Mouse (Mus musculus): ENCODE data around the gene Dgkh. TPM values are rescaled to one million over a fixed set of nuclear protein-coding genes. Genes with fewer than 3 reads are reported as not detected.
A peak's percentile ranks its signal among the peaks of the same experiment; 100 is the strongest.
"Not testable (repeated sequence)": the region's sequence is repeated elsewhere in the genome, so short reads cannot be mapped to it uniquely, and the experiment has no call there.

Dgkh gene
- polyA plus RNA-seq, 1 experiment from 2014 or later, result 4.0 TPM

GRCm38 (mm10) chr14:78748692-78749091 is 16.1 kb upstream of the Dgkh start:
- Histone ChIP-seq H3K4me3 (replicated peaks; ENCODE audit: low read length) (no peak overlapping the region), H3K9me3 (ENCODE audit: control insufficient read depth, low read length) (no peaks in the 10 kb centered on the region), H3K4me2 (replicated peaks) (no peak overlapping the region), H3K36me3 (replicated peaks; ENCODE audit: control insufficient read depth, insufficient read depth) (no peaks in the 10 kb centered on the region), H3K27me3 (ENCODE audit: control insufficient read depth, insufficient read depth, low read length) (no peaks in the 10 kb centered on the region), H3K27ac (no peak overlapping the region), H3K9ac (no peak overlapping the region), H3K4me1 (replicated peaks; ENCODE audit: control insufficient read depth, insufficient read depth, low read length) (no peaks in the 10 kb centered on the region)
- no peak for ATAC-seq (ENCODE audit: low FRiP score)
- no peak for DNase-seq (ENCODE audit: low spot score)
- 92% methylated on average over 2 of the region's 2 CpGs for WGBS

- WGBS, result 61% methylated on average over 14 of the region's 14 CpGs
- no peak for ATAC-seq (ENCODE audit: low FRiP score)
Measured at GRCm38 (mm10) chr14:78747969-78748651, 15.5 kb upstream of the Dgkh start.

GRCm38 (mm10) chr14:78747454-78747853 is 14.9 kb upstream of the Dgkh start:
- DNase-seq (ENCODE audit: low spot score) (no peak), ATAC-seq (ENCODE audit: low FRiP score) (no peak)
- Histone ChIP-seq H3K4me1 (replicated peaks; ENCODE audit: control insufficient read depth, insufficient read depth, low read length) (no peaks in the 10 kb centered on the region), H3K4me2 (replicated peaks) (no peak overlapping the region), H3K27ac (no peak overlapping the region), H3K27me3 (ENCODE audit: control insufficient read depth, insufficient read depth, low read length) (no peaks in the 10 kb centered on the region), H3K9me3 (ENCODE audit: control insufficient read depth, low read length) (no peaks in the 10 kb centered on the region), H3K36me3 (replicated peaks; ENCODE audit: control insufficient read depth, insufficient read depth) (no peaks in the 10 kb centered on the region), H3K4me3 (replicated peaks; ENCODE audit: low read length) (no peak overlapping the region), H3K9ac (no peak overlapping the region)
- WGBS, result 95% methylated on average over 3 of the region's 3 CpGs

More at GRCm38 (mm10) chr14:78747969-78748651, 15.5 kb upstream of the Dgkh start:
- Histone ChIP-seq H3K9ac (no peak overlapping the region), H3K36me3 (replicated peaks; ENCODE audit: control insufficient read depth, insufficient read depth) (no peaks in the 10 kb centered on the region), H3K4me2 (replicated peaks) (no peak overlapping the region), H3K9me3 (ENCODE audit: control insufficient read depth, low read length) (no peaks in the 10 kb centered on the region), H3K4me3 (replicated peaks; ENCODE audit: low read length) (no peak overlapping the region), H3K27me3 (ENCODE audit: control insufficient read depth, insufficient read depth, low read length) (no peaks in the 10 kb centered on the region), H3K27ac (no peak overlapping the region), H3K4me1 (replicated peaks; ENCODE audit: control insufficient read depth, insufficient read depth, low read length) (no peaks in the 10 kb centered on the region)
- no peak for DNase-seq (ENCODE audit: low spot score)

GRCm38 (mm10) chr14:78734605-78735004 is 2.0 kb upstream of the Dgkh start:
- Histone ChIP-seq H3K4me1 (replicated peaks; ENCODE audit: control insufficient read depth, insufficient read depth, low read length) (peaks cover 17% of the 10 kb centered on the region), H3K4me3 (replicated peaks; ENCODE audit: low read length) (no peak overlapping the region), H3K27me3 (ENCODE audit: control insufficient read depth, insufficient read depth, low read length) (peaks cover 4% of the 10 kb centered on the region; the same call in 1 of the 2 replicates), H3K9ac (no peak overlapping the region), H3K27ac (no peak overlapping the region), H3K36me3 (replicated peaks; ENCODE audit: control insufficient read depth, insufficient read depth) (no peaks in the 10 kb centered on the region), H3K4me2 (replicated peaks) (no peak overlapping the region), H3K9me3 (ENCODE audit: control insufficient read depth, low read length) (no peaks in the 10 kb centered on the region)
- DNase-seq (ENCODE audit: low spot score), result no peak
- no peak for ATAC-seq (ENCODE audit: low FRiP score)
- WGBS, result 68% methylated on average over 5 of the region's 5 CpGs

- WGBS, result 29% methylated on average over 5 of the region's 5 CpGs
- H3K36me3 ChIP-seq (replicated peaks; ENCODE audit: control insufficient read depth, insufficient read depth); DNase-seq (ENCODE audit: low spot score); H3K27ac ChIP-seq; H3K9me3 ChIP-seq (ENCODE audit: control insufficient read depth, low read length); H3K9ac ChIP-seq; H3K4me2 ChIP-seq (replicated peaks); H3K27me3 ChIP-seq (ENCODE audit: control insufficient read depth, insufficient read depth, low read length); ATAC-seq (ENCODE audit: low FRiP score); H3K4me3 ChIP-seq (replicated peaks; ENCODE audit: low read length): not testable (repeated sequence)
- peaks cover 17% of the 10 kb centered on the region for H3K4me1 ChIP-seq (replicated peaks; ENCODE audit: control insufficient read depth, insufficient read depth, low read length)
Measured at GRCm38 (mm10) chr14:78734203-78734602, 1.6 kb upstream of the Dgkh start.

GRCm38 (mm10) chr14:78733366-78734076 is 945 bp upstream of the Dgkh start:
- peak overlapping the region; percentile 73 for H3K9ac ChIP-seq
- peak overlapping the region; percentile 79 for H3K4me3 ChIP-seq (replicated peaks; ENCODE audit: low read length)
- DNase-seq (ENCODE audit: low spot score) (peak; percentile 55), ATAC-seq (ENCODE audit: low FRiP score) (no peak)
- peak overlapping the region; percentile 92; the same call in 1 of the 2 replicates for H3K27ac ChIP-seq
- 16% methylated on average over 12 of the region's 12 CpGs for WGBS
- no peaks in the 10 kb centered on the region for H3K36me3 ChIP-seq (replicated peaks; ENCODE audit: control insufficient read depth, insufficient read depth)
- H3K4me2 ChIP-seq (replicated peaks), result peak overlapping the region; percentile 90
- H3K4me1 ChIP-seq (replicated peaks; ENCODE audit: control insufficient read depth, insufficient read depth, low read length), result peaks cover 17% of the 10 kb centered on the region
- peaks cover 4% of the 10 kb centered on the region; the same call in 1 of the 2 replicates for H3K27me3 ChIP-seq (ENCODE audit: control insufficient read depth, insufficient read depth, low read length)
- H3K9me3 ChIP-seq (ENCODE audit: control insufficient read depth, low read length), result no peaks in the 10 kb centered on the region

GRCm38 (mm10) chr14:78731852-78732616 is 542 bp downstream of the Dgkh start:
- DNase-seq (ENCODE audit: low spot score), result peak; percentile 36
- Histone ChIP-seq H3K27ac (peak overlapping the region; percentile 92), H3K9me3 (ENCODE audit: control insufficient read depth, low read length) (no peaks in the 10 kb centered on the region), H3K36me3 (replicated peaks; ENCODE audit: control insufficient read depth, insufficient read depth) (no peaks in the 10 kb centered on the region), H3K27me3 (ENCODE audit: control insufficient read depth, insufficient read depth, low read length) (peaks cover 4% of the 10 kb centered on the region; the same call in 1 of the 2 replicates), H3K4me1 (replicated peaks; ENCODE audit: control insufficient read depth, insufficient read depth, low read length) (peaks cover 17% of the 10 kb centered on the region), H3K9ac (peak overlapping the region; percentile 73), H3K4me3 (replicated peaks; ENCODE audit: low read length) (peak overlapping the region; percentile 79), H3K4me2 (replicated peaks) (peak overlapping the region; percentile 90)
- WGBS, result under 1% methylated on average over 61 of the region's 90 CpGs
- peak; percentile 57 for ATAC-seq (ENCODE audit: low FRiP score)

GRCm38 (mm10) chr14:78731240-78731639 is 1.3 kb downstream of the Dgkh start:
- WGBS, result 4% methylated on average over 12 of the region's 12 CpGs
- H3K27ac ChIP-seq, result no peak overlapping the region
- peaks cover 17% of the 10 kb centered on the region for H3K4me1 ChIP-seq (replicated peaks; ENCODE audit: control insufficient read depth, insufficient read depth, low read length)
- H3K4me2 ChIP-seq (replicated peaks), result peak overlapping the region; percentile 90
- no peak for ATAC-seq (ENCODE audit: low FRiP score)
- H3K9me3 ChIP-seq (ENCODE audit: control insufficient read depth, low read length), result no peaks in the 10 kb centered on the region
- peak; percentile 25 for DNase-seq (ENCODE audit: low spot score)
- peak overlapping the region; percentile 73; the same call in 1 of the 2 replicates for H3K9ac ChIP-seq
- no peaks in the 10 kb centered on the region for H3K36me3 ChIP-seq (replicated peaks; ENCODE audit: control insufficient read depth, insufficient read depth)
- H3K4me3 ChIP-seq (replicated peaks; ENCODE audit: low read length), result peak overlapping the region; percentile 79
- H3K27me3 ChIP-seq (ENCODE audit: control insufficient read depth, insufficient read depth, low read length), result peaks cover 4% of the 10 kb centered on the region; the same call in 1 of the 2 replicates

- H3K4me1 ChIP-seq (replicated peaks; ENCODE audit: control insufficient read depth, insufficient read depth, low read length), result peaks cover 21% of the 10 kb centered on the region
- H3K9ac ChIP-seq, result no peak overlapping the region
- no peaks in the 10 kb centered on the region for H3K27me3 ChIP-seq (ENCODE audit: control insufficient read depth, insufficient read depth, low read length)
- 17% methylated on average over 13 of the region's 13 CpGs for WGBS
- no peak for ATAC-seq (ENCODE audit: low FRiP score)
- H3K4me3 ChIP-seq (replicated peaks; ENCODE audit: low read length), result peak overlapping the region; percentile 50; the same call in 1 of the 2 replicates
- H3K9me3 ChIP-seq (ENCODE audit: control insufficient read depth, low read length), result no peaks in the 10 kb centered on the region
- H3K27ac ChIP-seq, result no peak overlapping the region
- peak overlapping the region; percentile 87 for H3K4me2 ChIP-seq (replicated peaks)
- H3K36me3 ChIP-seq (replicated peaks; ENCODE audit: control insufficient read depth, insufficient read depth), result no peaks in the 10 kb centered on the region
- DNase-seq (ENCODE audit: low spot score), result no peak
Measured at GRCm38 (mm10) chr14:78725976-78726375, 6.6 kb downstream of the Dgkh start.

Data from hindbrain, embryonic 14.5 days (tissue).